Mouse (Mus musculus): ENCODE data around the gene Muc3. TPM values are rescaled to one million over a fixed set of nuclear protein-coding genes. Genes with fewer than 3 reads are reported as not detected.
A peak's percentile ranks its signal among the peaks of the same experiment; 100 is the strongest.
"Not testable (repeated sequence)": the region's sequence is repeated elsewhere in the genome, so short reads cannot be mapped to it uniquely, and the experiment has no call there.

The Muc3 gene
- total RNA-seq (2021), result not detected

DNA sequence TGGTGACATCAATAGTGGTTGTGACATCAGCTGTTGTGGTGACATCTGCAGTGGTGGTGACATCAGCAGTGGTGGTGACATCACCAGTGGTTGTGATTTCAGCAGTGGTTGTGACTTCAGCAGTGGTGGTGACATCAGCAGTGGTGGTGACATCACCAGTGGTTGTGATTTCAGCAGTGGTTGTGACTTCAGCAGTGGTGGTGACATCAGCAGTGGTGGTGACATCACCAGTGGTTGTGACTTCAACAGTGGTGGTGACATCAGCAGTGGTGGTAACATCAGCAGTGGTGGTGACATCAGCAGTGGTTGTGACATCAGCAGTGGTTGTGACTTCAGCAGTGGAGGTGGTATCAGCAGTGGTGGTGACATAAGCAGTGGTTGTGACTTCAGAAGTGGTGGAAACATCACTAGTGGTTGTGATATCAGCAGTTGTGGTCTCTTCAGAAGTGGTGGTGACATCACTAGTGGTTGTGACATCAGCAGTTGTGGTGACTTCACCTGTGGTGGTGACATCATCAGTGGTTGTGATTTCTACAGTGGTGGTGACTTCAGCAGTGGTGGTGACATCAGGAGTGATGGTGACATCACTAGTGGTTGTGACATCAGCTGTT, at the start of gene Muc3:
TSS of gene Muc3 (minus strand) at position 51 of the 611 bp plus-strand sequence.
- DNase-seq, result not testable (repeated sequence)

DNA sequence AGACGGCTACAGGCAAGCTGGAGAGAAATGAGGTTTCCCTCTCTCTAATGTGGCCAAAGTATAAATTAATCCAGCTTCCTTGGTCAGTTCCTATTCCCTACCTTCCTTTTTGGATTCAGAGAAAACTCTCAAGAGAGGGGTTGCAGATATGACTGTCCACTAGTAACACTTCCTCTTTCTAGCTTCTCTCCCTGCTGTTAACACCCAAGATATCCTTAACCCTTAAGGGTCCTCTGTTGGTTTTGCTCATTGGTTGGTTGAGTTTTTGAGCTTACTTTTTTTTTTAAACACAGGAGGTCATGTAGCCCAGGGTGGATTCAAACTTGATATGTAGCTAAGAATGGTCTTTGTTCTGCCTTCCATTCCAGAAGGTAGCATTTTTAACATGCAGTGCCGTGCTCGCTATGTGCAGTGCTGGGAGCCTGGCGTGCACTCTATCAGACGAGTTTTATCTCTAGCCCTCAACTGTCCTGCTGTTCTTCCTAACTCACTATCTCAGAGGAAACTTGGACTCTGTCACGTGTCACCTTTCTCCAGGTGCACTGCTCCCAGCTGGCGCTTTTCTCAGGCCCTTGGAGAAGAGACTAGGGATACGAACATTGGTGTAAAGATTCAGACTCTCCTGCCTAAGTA, 45.5 kb upstream of the Muc3 start:
- no peak for DNase-seq

DNA sequence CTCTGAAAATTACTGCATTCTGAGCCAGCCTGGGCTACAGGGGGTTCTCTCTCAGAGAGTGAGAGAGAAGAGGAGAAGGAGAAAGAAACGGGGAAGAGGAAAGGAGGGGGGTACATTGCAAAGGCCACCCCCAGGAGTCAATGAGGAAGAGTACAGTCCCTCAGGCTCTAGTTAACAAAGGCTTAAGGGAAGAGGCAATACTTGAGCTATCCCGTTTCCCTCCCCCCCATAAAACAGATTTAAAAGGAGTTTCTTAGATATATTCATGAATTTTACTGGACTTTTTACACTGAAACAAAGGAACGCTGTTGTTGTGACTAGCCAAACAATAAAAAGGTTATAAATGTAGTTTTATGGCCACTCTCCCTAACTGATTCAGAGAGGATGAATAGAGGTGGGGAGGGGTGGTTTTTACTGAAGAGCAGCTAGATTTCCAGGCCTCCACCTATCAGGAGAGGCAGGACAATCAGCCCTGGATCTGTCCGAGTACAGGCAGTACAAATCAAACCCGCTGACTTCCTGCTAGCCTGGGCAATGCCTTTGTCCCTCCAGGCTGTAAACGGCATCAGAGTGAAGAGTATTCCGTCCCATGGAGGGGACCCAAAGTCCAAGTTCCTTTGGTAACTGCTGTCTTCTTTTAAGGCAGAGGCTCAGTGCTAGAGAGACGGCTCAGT, 44.3 kb upstream of the Muc3 start:
- DNase-seq, result no peak

DNA sequence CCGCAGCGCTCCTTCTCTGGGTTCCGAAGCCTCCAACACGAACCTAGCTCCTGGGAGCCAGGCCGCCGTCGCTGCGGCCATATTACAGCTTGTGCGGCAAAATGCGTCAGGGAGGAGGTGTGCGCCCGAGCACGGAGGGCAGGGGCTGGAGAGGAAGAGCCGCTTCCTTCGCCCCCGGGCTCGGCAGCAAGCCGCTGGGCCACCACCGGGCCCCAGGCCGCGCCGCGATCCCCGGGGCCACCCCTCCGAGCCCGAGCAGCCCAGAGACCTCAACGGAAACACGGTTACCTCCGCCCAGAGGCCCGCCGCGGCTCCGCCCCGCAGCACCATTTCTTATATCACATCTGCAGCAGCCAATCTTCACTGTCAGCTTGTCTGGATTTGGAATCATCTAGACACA, 40.2 kb upstream of the Muc3 start:
- no peak for DNase-seq

DNA sequence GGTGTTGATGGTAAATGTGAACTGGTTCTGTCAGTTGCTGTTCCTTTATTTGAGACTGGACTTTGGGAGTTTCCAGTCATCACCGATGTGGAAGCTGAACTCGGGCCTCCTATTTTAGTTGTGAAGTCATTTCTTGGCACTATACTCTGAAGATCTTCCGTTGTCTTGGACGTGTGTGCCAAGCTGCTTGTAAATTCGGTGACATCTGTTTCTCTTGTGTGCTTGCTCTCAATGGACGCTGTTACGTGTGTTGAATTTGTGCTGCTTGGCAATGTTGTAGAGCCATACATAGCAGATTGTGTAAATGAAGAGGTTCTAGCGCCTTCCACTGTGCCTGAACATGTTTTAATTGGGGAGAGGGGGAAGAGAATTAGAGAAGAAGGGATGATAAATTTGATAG, 36.2 kb upstream of the Muc3 start:
- DNase-seq, result no peak

- DNase-seq, result peak in 1 of 2 experiments; percentile 14
These were observed 30.7 kb upstream of the Muc3 start for GRCm38 (mm10) chr5:137179646-137180374.

DNA sequence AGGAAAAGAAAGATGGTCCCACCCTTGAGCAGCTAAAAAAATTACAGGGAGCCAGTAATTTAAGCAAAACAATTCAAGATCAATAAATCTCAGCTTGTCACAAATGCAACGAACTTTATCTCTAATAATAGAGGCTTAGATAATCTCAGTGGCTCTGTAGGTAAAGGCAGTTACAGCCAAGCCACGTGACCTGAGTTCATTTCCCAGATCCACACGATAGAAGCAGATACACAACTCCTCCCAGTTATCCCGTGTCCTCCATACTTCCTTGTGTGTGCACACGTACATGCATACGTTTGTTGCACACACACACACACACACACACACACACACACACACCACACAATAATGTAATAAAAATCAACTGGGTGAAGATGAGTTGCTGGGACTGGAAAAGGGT, 24.8 kb upstream of the Muc3 start:
- DNase-seq, result no peak

GRCm38 (mm10) chr5:137172591-137172990, 23.5 kb upstream of the Muc3 start:
- no peak for DNase-seq

GRCm38 (mm10) chr5:137171478-137171877, 22.4 kb upstream of the Muc3 start:
- no peak for DNase-seq

GRCm38 (mm10) chr5:137170836-137171380, 21.8 kb upstream of the Muc3 start:
- DNase-seq, result no peak

DNA sequence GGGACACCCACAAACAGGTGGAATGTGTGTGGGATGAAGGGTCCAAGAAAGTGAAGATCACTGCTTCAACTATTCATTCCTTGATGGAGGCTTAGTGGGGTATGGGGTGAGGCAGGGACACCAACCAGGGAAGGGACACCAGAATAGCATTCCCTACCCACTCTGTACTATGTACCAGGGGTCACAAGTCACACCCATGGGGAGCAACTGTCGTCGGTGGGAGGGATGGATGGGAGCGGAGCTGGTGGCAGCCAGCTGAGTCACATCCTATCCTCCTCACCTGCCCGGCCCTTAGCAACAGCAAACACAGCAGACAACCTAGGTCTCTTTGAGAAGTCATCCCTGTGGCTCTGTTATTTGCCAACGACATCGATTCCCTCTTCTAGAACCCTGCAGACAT, 18.4 kb upstream of the Muc3 start:
- DNase-seq, result no peak

DNA sequence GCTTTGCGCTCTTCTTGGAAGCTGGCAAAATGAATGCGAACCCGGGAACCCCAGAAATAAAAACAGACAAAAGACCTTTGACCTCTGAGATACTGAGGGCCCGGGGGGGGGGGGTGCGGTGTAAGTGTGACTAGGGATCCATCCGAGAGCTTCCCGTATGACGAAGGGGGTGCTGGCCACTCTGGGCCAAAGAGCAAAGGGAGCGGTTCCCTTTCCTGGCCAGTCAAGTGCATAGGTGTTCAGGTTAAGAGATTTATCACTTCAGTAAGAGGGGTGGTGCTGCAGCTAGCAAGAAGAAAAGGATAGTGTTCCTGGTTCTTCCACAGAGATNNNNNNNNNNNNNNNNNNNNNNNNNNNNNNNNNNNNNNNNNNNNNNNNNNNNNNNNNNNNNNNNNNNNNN, 16.9 kb upstream of the Muc3 start:
- DNase-seq, result no peak

- DNase-seq, result no peak
These were observed 12.7 kb upstream of the Muc3 start for GRCm38 (mm10) chr5:137161853-137162252.

- DNase-seq, result peak; percentile 6 to 11
These were observed 10.3 kb upstream of the Muc3 start for GRCm38 (mm10) chr5:137159461-137159860.

GRCm38 (mm10) chr5:137153289-137153688, 4.2 kb upstream of the Muc3 start:
- no peak for DNase-seq

GRCm38 (mm10) chr5:137152623-137153022, 3.5 kb upstream of the Muc3 start:
- DNase-seq, result no peak

- DNase-seq, result no peak
These were observed 8.3 kb downstream of the Muc3 start for GRCm38 (mm10) chr5:137140836-137141235.

DNA sequence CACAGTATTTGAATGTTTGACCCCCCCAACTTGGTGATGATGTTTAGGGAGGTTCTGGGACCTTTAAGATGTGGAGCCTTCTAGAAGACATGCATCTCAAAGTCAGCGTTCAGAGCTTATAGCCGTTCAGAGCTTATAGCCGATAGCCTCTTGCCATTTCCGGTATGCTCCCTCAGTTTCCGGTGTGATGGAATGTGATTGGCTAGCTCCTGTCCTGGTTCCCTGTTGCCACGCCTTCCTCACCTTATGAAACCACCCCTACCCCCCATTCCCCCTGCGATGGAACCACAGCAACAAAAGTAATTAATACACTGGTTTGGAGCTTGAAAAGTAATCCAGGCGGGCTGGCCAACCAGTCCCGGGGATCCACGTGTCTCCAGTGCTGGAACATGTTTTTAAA, 10.1 kb downstream of the Muc3 start:
- DNase-seq, result no peak

GRCm38 (mm10) chr5:137134959-137135358, 14.2 kb downstream of the Muc3 start:
- DNase-seq, result no peak

- peak; percentile 34 to 55 for DNase-seq
These were observed 17.6 kb downstream of the Muc3 start for GRCm38 (mm10) chr5:137131490-137131889.

- no peak for DNase-seq
These were observed 19.8 kb downstream of the Muc3 start for GRCm38 (mm10) chr5:137129281-137129680.

DNA sequence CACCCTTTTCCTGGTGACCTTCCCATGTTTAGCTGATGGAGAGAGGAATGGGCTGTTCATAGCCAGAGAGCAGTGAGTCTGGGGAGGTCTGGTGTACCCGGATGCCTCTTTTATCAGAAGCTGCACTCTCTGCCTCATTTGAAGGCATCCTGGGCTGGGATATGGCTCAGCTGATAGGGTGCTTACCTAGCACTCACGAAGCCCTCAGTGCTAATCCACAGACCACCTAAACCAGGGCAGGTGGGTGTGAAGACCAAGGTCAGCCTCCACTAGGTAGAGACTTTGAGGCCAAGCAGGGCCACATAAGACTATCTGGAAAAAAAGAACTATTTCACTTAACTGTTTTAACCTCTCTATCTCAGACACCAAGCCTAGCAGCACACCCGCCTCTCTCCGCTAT, 25.6 kb downstream of the Muc3 start:
- no peak for DNase-seq

- DNase-seq, result peak; percentile 32 to 47
These were observed 26.4 kb downstream of the Muc3 start for GRCm38 (mm10) chr5:137122686-137123193.

Data from layer of hippocampus, postnatal 36 days (tissue).